Mouse (Mus musculus): ENCODE data around the gene Gm3636.
"Not testable (repeated sequence)": the region's sequence is repeated elsewhere in the genome, so short reads cannot be mapped to it uniquely, and the experiment has no call there.

DNA sequence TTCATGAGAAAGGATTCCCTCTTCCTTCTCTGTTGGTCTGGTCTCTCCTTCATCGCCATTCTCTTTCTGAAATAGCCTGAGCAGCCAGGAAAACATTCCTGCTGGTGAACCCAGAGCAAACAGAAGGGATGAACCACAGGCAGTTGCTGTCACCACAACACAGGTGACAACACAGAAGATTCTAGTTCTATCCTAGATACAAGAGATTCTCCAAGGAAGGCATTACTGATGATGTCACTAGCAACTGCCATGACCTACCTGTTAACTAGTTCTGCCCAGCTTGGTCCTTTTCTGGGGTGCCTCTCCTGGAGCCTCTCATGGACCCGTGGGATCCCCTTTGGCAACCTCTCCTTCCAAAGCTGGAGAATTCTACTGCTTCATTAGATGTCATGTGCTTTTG lies at the start of gene Gm3636:
- TF ChIP-seq POLR2A, CTCF (IDR thresholded peaks at IDR 0.05; ENCODE audit: insufficient read depth, low read depth, low read length): not testable (repeated sequence)
